Mouse (Mus musculus): ENCODE measurements around the gene Cavin1.

DNA sequence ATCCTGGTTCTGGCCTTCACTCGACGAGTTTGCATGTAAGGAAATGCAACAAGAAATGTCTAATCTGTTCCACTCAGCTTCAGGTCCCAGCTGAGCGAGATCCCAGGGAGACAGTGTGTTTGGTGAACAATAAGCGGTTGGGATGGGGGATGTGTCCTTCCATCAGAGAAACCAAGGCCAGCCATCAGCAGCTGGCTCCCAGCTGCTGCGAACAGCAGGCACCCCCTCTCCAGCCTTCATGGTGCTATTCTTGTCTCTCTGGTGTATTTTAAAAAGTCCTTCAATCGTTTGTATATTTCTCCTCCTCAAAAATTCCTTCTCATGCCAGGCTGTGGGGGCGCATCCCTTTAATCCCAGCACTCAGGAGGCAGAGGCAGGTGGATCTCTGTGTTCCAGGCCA is 4.6 kb upstream of the Cavin1 start:
- no peak for TF ChIP-seq FLI1 (IDR thresholded peaks at IDR 0.05; ENCODE audit: low read length)
- TF ChIP-seq GATA1 (IDR thresholded peaks at IDR 0.05; ENCODE audit: borderline replicate concordance, low read length), result no peak

All from megakaryocyte, embryonic 14.5 days (primary cell).